Mouse (Mus musculus): Measurements from ENCODE around the gene Rabgef1. TPM values are rescaled to one million over a fixed set of nuclear protein-coding genes. Genes with fewer than 3 reads are reported as not detected.

The Rabgef1 gene
- polyA plus RNA-seq, 1 experiment from 2014 or later: 30.0 TPM

- no peak within 1 kb of the TSS for H3K9ac ChIP-seq (ENCODE audit: low read length)
- no peaks in the 10 kb centered on the region for H3K27me3 ChIP-seq (replicated peaks; ENCODE audit: control insufficient read depth, insufficient read depth, low read length)
- no peak within 1 kb of the TSS for H3K4me3 ChIP-seq (ENCODE audit: low read depth, low read length)
- no peaks in the 10 kb centered on the region; the same call in 1 of the 2 replicates for H3K9me3 ChIP-seq (replicated peaks; ENCODE audit: control insufficient read depth, low read length)
- no peak for ATAC-seq
- H3K27ac ChIP-seq (ENCODE audit: low read depth, low read length): no peak within 1 kb of the TSS
- WGBS: 83% methylated on average over 7 of the region's 7 CpGs
- no peak within 1 kb of the TSS for H3K4me2 ChIP-seq (ENCODE audit: low read length)
- peaks cover 23% of the 10 kb centered on the region for H3K36me3 ChIP-seq (ENCODE audit: control insufficient read depth, insufficient read depth, low read length)
- no peak for DNase-seq (ENCODE audit: low spot score)
- H3K4me1 ChIP-seq (ENCODE audit: control insufficient read depth, insufficient read depth, low read length): no peaks in the 10 kb centered on the region
Measured at GRCm38 (mm10) chr5:130216781-130217180, 45.2 kb downstream of the Rabgef1 start, which contains the start of gene Tmem248. Gene Tmem248 (plus strand): TSS chr5:130217081.

DNA sequence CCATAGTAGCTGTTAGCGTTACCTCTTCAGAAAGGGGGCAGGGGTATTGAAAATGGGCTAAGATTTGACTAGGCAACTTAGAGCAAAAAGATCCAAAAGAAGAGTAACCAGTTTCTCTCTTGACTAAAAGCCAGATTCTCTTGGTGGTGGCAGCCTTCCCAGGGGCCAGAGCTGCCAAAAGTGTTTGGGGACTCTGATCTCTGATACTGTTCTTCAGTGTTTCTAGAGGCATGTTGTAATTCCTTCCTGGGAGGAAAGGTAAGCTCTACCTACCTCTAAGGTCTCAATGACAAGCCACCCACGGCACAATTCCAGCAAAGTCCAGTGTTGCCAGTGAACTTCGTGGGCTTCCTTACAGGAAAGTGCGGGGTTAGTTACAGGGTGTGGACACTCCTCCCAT is 45.8 kb downstream of the Rabgef1 start:
- H3K27me3 ChIP-seq (replicated peaks; ENCODE audit: control insufficient read depth, insufficient read depth, low read length): no peaks in the 10 kb centered on the region
- no peak overlapping the region for H3K4me2 ChIP-seq (ENCODE audit: low read length)
- 90% methylated on average over 4 of the region's 4 CpGs for WGBS
- DNase-seq (ENCODE audit: low spot score) (no peak), ATAC-seq (no peak)
- H3K36me3 ChIP-seq (ENCODE audit: control insufficient read depth, insufficient read depth, low read length): peaks cover 18% of the 10 kb centered on the region; the same call in 1 of the 2 replicates
- no peaks in the 10 kb centered on the region; the same call in 1 of the 2 replicates for H3K9me3 ChIP-seq (replicated peaks; ENCODE audit: control insufficient read depth, low read length)
- H3K27ac ChIP-seq (ENCODE audit: low read depth, low read length): no peak overlapping the region
- no peaks in the 10 kb centered on the region for H3K4me1 ChIP-seq (ENCODE audit: control insufficient read depth, insufficient read depth, low read length)
- H3K4me3 ChIP-seq (ENCODE audit: low read depth, low read length): no peak overlapping the region
- H3K9ac ChIP-seq (ENCODE audit: low read length): no peak overlapping the region

GRCm38 (mm10) chr5:130218336-130218735 is 46.7 kb downstream of the Rabgef1 start:
- H3K36me3 ChIP-seq (ENCODE audit: control insufficient read depth, insufficient read depth, low read length): peaks cover 10% of the 10 kb centered on the region; the same call in 1 of the 2 replicates
- peaks cover 6% of the 10 kb centered on the region for H3K4me1 ChIP-seq (ENCODE audit: control insufficient read depth, insufficient read depth, low read length)
- H3K4me2 ChIP-seq (ENCODE audit: low read length): no peak overlapping the region
- H3K4me3 ChIP-seq (ENCODE audit: low read depth, low read length): no peak overlapping the region
- ATAC-seq (no peak), DNase-seq (ENCODE audit: low spot score) (no peak)
- 91% methylated on average over 5 of the region's 5 CpGs for WGBS
- H3K9ac ChIP-seq (ENCODE audit: low read length): no peak overlapping the region
- no peak overlapping the region for H3K27ac ChIP-seq (ENCODE audit: low read depth, low read length)
- H3K9me3 ChIP-seq (replicated peaks; ENCODE audit: control insufficient read depth, low read length): no peaks in the 10 kb centered on the region; the same call in 1 of the 2 replicates
- H3K27me3 ChIP-seq (replicated peaks; ENCODE audit: control insufficient read depth, insufficient read depth, low read length): no peaks in the 10 kb centered on the region

DNA sequence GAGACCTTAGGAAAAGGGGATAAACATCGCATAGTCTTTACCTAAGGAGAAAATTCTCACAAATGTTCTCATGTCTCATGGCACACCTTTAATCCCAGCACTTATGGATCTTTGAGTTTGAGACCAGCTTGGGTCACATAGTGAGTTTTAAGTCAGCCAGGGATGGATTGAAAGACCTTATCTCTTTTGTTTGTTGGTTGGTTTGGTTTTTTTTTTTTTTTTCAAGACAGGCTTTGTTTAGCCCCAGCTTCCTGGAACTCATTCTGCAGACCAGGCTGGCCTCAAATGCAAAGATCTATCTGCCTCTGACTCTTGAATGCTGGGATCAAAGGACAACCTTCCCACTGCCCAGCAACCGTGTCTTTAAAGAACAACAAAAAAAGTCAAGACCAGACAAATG is 49.7 kb downstream of the Rabgef1 start:
- ATAC-seq (no peak), DNase-seq (ENCODE audit: low spot score) (no peak)
- Histone ChIP-seq H3K4me2 (ENCODE audit: low read length) (peak overlapping the region; percentile 81), H3K4me3 (ENCODE audit: low read depth, low read length) (peak overlapping the region; percentile 96), H3K36me3 (ENCODE audit: control insufficient read depth, insufficient read depth, low read length) (no peaks in the 10 kb centered on the region), H3K4me1 (ENCODE audit: control insufficient read depth, insufficient read depth, low read length) (peaks cover 11% of the 10 kb centered on the region), H3K9ac (ENCODE audit: low read length) (peak overlapping the region; percentile 98; the same call in 1 of the 2 replicates), H3K9me3 (replicated peaks; ENCODE audit: control insufficient read depth, low read length) (no peaks in the 10 kb centered on the region; the same call in 1 of the 2 replicates), H3K27me3 (replicated peaks; ENCODE audit: control insufficient read depth, insufficient read depth, low read length) (no peaks in the 10 kb centered on the region), H3K27ac (ENCODE audit: low read depth, low read length) (peak overlapping the region; percentile 79; the same call in 1 of the 2 replicates)
- WGBS: 53% methylated on average over 2 of the region's 2 CpGs

DNA sequence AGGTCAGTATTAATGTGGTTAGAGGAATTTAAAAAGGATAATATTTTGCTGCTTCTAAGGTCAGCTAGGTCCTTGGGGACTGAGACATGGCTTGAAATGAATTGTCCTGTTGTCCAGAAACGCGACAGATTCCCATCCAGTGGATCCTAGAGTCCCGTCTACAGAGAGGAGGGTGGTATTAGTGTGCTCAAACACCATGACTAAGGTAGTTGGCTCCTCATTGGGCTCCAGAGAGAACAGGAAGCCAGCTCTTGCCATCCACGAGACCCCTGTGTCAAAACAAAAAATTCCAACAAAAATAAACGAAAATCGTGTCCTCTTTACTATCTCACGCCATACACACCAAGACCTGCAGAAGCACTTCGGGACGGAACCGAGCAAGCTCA is 50.2 kb downstream of the Rabgef1 start:
- no peaks in the 10 kb centered on the region; the same call in 1 of the 2 replicates for H3K9me3 ChIP-seq (replicated peaks; ENCODE audit: control insufficient read depth, low read length)
- 1% methylated on average over 10 of the region's 10 CpGs for WGBS
- ATAC-seq: peak; percentile 66
- peak overlapping the region; percentile 96 for H3K4me3 ChIP-seq (ENCODE audit: low read depth, low read length)
- H3K4me2 ChIP-seq (ENCODE audit: low read length): peak overlapping the region; percentile 81
- H3K27ac ChIP-seq (ENCODE audit: low read depth, low read length): peak overlapping the region; percentile 79
- no peak for DNase-seq (ENCODE audit: low spot score)
- no peaks in the 10 kb centered on the region for H3K27me3 ChIP-seq (replicated peaks; ENCODE audit: control insufficient read depth, insufficient read depth, low read length)
- H3K4me1 ChIP-seq (ENCODE audit: control insufficient read depth, insufficient read depth, low read length): peaks cover 11% of the 10 kb centered on the region
- peak overlapping the region; percentile 98 for H3K9ac ChIP-seq (ENCODE audit: low read length)
- H3K36me3 ChIP-seq (ENCODE audit: control insufficient read depth, insufficient read depth, low read length): no peaks in the 10 kb centered on the region

- Histone ChIP-seq H3K9ac (ENCODE audit: low read length) (peak overlapping the region; percentile 98), H3K4me3 (ENCODE audit: low read depth, low read length) (peak overlapping the region; percentile 96), H3K27ac (ENCODE audit: low read depth, low read length) (peak overlapping the region; percentile 79; the same call in 1 of the 2 replicates), H3K4me2 (ENCODE audit: low read length) (peak overlapping the region; percentile 81), H3K9me3 (replicated peaks; ENCODE audit: control insufficient read depth, low read length) (no peaks in the 10 kb centered on the region; the same call in 1 of the 2 replicates), H3K4me1 (ENCODE audit: control insufficient read depth, insufficient read depth, low read length) (peaks cover 11% of the 10 kb centered on the region), H3K36me3 (ENCODE audit: control insufficient read depth, insufficient read depth, low read length) (no peaks in the 10 kb centered on the region), H3K27me3 (replicated peaks; ENCODE audit: control insufficient read depth, insufficient read depth, low read length) (no peaks in the 10 kb centered on the region)
- DNase-seq (ENCODE audit: low spot score) (peak; percentile 89), ATAC-seq (peak; percentile 86)
- under 1% methylated on average over 84 of the region's 88 CpGs for WGBS
Measured at GRCm38 (mm10) chr5:130222146-130223004, 50.8 kb downstream of the Rabgef1 start.

- ATAC-seq (no peak), DNase-seq (ENCODE audit: low spot score) (no peak)
- WGBS: 92% methylated on average over 3 of the region's 3 CpGs
- no peaks in the 10 kb centered on the region for H3K9me3 ChIP-seq (replicated peaks; ENCODE audit: control insufficient read depth, low read length)
- no peak overlapping the region for H3K4me3 ChIP-seq (ENCODE audit: low read depth, low read length)
- H3K9ac ChIP-seq (ENCODE audit: low read length): no peak overlapping the region
- peaks cover 11% of the 10 kb centered on the region for H3K4me1 ChIP-seq (ENCODE audit: control insufficient read depth, insufficient read depth, low read length)
- no peaks in the 10 kb centered on the region for H3K27me3 ChIP-seq (replicated peaks; ENCODE audit: control insufficient read depth, insufficient read depth, low read length)
- H3K4me2 ChIP-seq (ENCODE audit: low read length): no peak overlapping the region
- H3K36me3 ChIP-seq (ENCODE audit: control insufficient read depth, insufficient read depth, low read length): peaks cover 23% of the 10 kb centered on the region
- H3K27ac ChIP-seq (ENCODE audit: low read depth, low read length): no peak overlapping the region
Measured at GRCm38 (mm10) chr5:130226790-130227189, 55.2 kb downstream of the Rabgef1 start.

DNA sequence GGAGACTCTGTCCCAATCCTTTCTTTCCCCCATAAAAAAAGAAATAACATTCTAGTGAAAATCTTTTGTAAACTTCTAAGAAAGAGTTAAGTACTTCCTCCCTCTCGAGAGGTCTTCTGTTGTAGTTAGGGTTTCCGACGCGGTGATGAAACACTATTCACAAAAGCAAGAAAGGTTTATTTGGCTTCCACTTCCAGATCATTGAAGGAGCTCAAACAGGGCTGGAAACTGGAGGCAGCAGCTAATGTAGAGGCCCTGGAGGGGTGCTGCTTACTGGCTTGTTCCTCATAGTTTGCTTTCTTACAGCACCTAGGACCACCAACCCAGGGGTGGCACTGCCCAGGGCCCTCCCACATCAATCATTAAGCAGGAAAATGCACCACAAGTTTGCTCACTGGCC is 56.5 kb downstream of the Rabgef1 start:
- WGBS: 71% methylated on average over 4 of the region's 4 CpGs

GRCm38 (mm10) chr5:130236302-130236701 is 64.7 kb downstream of the Rabgef1 start:
- H3K9ac ChIP-seq (ENCODE audit: low read length): no peak overlapping the region
- ATAC-seq: no peak
- 98% methylated on average over 8 of the region's 8 CpGs for WGBS
- DNase-seq (ENCODE audit: low spot score): no peak
- H3K4me3 ChIP-seq (ENCODE audit: low read depth, low read length): no peak overlapping the region
- H3K4me2 ChIP-seq (ENCODE audit: low read length): no peak overlapping the region
- no peak overlapping the region for H3K27ac ChIP-seq (ENCODE audit: low read depth, low read length)
- H3K4me1 ChIP-seq (ENCODE audit: control insufficient read depth, insufficient read depth, low read length): no peaks in the 10 kb centered on the region
- H3K9me3 ChIP-seq (replicated peaks; ENCODE audit: control insufficient read depth, low read length): no peaks in the 10 kb centered on the region
- peaks cover 97% of the 10 kb centered on the region for H3K36me3 ChIP-seq (ENCODE audit: control insufficient read depth, insufficient read depth, low read length)
- no peaks in the 10 kb centered on the region for H3K27me3 ChIP-seq (replicated peaks; ENCODE audit: control insufficient read depth, insufficient read depth, low read length)

More for the DNA sequence above, 56.5 kb downstream of the Rabgef1 start:
- no peak for DNase-seq (ENCODE audit: low spot score)
- Histone ChIP-seq H3K4me3 (ENCODE audit: low read depth, low read length) (no peak overlapping the region), H3K9ac (ENCODE audit: low read length) (no peak overlapping the region), H3K27me3 (replicated peaks; ENCODE audit: control insufficient read depth, insufficient read depth, low read length) (no peaks in the 10 kb centered on the region), H3K4me1 (ENCODE audit: control insufficient read depth, insufficient read depth, low read length) (peaks cover 8% of the 10 kb centered on the region), H3K9me3 (replicated peaks; ENCODE audit: control insufficient read depth, low read length) (no peaks in the 10 kb centered on the region), H3K27ac (ENCODE audit: low read depth, low read length) (no peak overlapping the region), H3K36me3 (ENCODE audit: control insufficient read depth, insufficient read depth, low read length) (peaks cover 36% of the 10 kb centered on the region), H3K4me2 (ENCODE audit: low read length) (no peak overlapping the region)
- no peak for ATAC-seq
